Mouse (Mus musculus): Measurements from ENCODE around the gene Dop1b. TPM values are rescaled to one million over a fixed set of nuclear protein-coding genes. Genes with fewer than 3 reads are reported as not detected.

The Dop1b gene
- polyA plus RNA-seq, 2 experiments, result 13.0 to 18.9 TPM

DNA sequence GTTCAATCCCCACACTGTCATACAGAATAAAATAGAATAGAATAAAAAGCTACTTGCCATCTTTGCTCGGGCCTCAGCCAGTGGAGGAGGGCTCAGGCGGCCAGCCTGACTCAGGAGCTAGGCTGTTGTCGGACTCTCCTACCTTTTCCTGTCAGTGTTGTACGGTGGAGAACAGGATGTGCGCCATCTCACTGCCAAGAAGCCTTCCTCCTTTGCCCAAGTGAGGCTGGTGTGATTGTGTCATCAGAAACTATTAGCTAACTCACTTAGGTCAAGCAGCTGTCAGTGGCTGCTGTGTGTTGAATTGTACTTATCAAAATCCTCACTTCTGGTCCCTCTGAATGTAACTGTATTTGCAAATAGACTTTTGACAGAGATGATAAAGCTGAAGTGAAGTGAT lies 10.1 kb downstream of the Dop1b start:
- Histone ChIP-seq H3K4me1 (ENCODE audit: control insufficient read depth, insufficient read depth, low read length) (no peaks in the 10 kb centered on the region), H3K4me3 (replicated peaks; ENCODE audit: low read length) (no peak overlapping the region), H3K27ac (replicated peaks; ENCODE audit: low read depth, low read length) (no peak overlapping the region), H3K27me3 (ENCODE audit: control insufficient read depth, insufficient read depth, low read length) (no peaks in the 10 kb centered on the region), H3K9ac (ENCODE audit: low read depth, low read length, severe bottlenecking) (no peak overlapping the region), H3K4me2 (replicated peaks; ENCODE audit: low read depth, low read length, severe bottlenecking) (no peak overlapping the region), H3K9me3 (ENCODE audit: control insufficient read depth, low read length) (no peaks in the 10 kb centered on the region), H3K36me3 (ENCODE audit: control insufficient read depth, insufficient read depth, low read length) (no peaks in the 10 kb centered on the region)
- DNase-seq (ENCODE audit: low spot score) (no peak), ATAC-seq (ENCODE audit: low FRiP score, low read depth) (no peak)
- TF ChIP-seq POLR2A (IDR thresholded peaks at IDR 0.05; ENCODE audit: borderline replicate concordance, extremely low read depth, insufficient read depth, insufficient read length), result no peak
- WGBS, result 85% methylated on average over 5 of the region's 5 CpGs

DNA sequence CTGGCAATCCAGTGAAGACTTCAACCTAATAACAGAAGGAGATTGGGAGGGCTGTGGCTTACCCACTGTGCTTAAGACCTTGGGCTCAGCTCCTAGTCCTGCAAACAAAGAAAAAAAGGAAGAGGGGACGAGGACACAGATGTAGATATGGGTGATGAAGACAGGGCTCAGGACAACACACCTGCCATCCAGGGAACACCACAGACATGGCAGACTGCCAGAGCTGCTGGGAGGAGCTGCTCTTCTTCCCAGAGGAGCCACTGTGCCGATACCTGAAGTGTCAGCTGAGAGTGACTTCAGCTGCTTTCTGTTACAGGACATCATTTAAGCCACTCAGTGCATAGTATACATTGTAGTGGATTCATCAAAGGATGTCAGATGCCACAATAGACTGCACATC lies 10.8 kb downstream of the Dop1b start:
- WGBS, result 57% methylated on average over 2 of the region's 2 CpGs

DNA sequence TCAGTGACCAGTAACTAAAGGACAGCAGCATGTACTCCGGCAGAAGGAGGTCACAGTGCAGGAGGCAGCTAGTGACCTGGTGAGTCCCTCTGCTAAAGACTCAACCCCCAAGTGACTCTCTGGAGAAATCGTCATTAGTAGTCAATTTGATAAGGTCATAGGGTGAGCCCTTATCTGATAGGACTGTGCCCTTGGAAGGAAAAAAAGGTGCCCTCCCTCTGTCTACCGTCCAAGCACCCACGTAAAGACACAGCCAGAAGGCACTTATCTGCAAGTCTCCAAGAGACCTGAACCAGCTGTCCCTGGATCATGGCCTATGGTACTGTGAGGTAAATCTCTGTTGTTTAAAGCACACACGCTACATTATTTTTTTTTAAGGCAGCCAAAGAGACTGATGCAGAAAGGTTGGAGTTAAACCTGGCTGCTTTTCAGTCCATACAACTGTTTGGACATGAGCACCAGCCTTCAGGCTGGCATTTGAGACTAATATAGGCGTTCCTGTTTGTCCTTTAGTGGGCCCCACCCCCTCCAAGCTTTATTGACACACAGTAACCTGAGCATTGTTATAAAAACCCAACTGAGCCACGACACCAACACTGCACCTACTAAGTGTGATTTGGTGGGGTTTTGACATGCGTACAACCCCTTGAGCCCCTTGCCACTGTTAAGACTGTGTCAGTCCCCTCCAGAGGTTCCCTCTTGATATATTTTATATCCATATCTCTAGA lies 13.9 kb downstream of the Dop1b start:
- 0 out of 2 replicates have a peak, but pooled peaks cover 8% of the 10 kb centered on the region for H3K4me1 ChIP-seq (ENCODE audit: control insufficient read depth, insufficient read depth, low read length)
- no peak overlapping the region for H3K27ac ChIP-seq (replicated peaks; ENCODE audit: low read depth, low read length)
- H3K27me3 ChIP-seq (ENCODE audit: control insufficient read depth, insufficient read depth, low read length), result no peaks in the 10 kb centered on the region
- H3K4me2 ChIP-seq (replicated peaks; ENCODE audit: low read depth, low read length, severe bottlenecking), result no peak overlapping the region
- WGBS, result 61% methylated on average over 8 of the region's 8 CpGs
- no peak overlapping the region for H3K9ac ChIP-seq (ENCODE audit: low read depth, low read length, severe bottlenecking)
- ATAC-seq (ENCODE audit: low FRiP score, low read depth) (no peak), DNase-seq (ENCODE audit: low spot score) (no peak)
- H3K4me3 ChIP-seq (replicated peaks; ENCODE audit: low read length), result no peak overlapping the region
- H3K9me3 ChIP-seq (ENCODE audit: control insufficient read depth, low read length), result no peaks in the 10 kb centered on the region
- no peaks in the 10 kb centered on the region; the same call in 1 of the 2 replicates for H3K36me3 ChIP-seq (ENCODE audit: control insufficient read depth, insufficient read depth, low read length)
- no peak for TF ChIP-seq POLR2A (IDR thresholded peaks at IDR 0.05; ENCODE audit: borderline replicate concordance, extremely low read depth, insufficient read depth, insufficient read length)

More for the DNA sequence above, 10.8 kb downstream of the Dop1b start:
- Histone ChIP-seq H3K27ac (replicated peaks; ENCODE audit: low read depth, low read length) (no peak overlapping the region), H3K36me3 (ENCODE audit: control insufficient read depth, insufficient read depth, low read length) (no peaks in the 10 kb centered on the region), H3K27me3 (ENCODE audit: control insufficient read depth, insufficient read depth, low read length) (no peaks in the 10 kb centered on the region), H3K4me1 (ENCODE audit: control insufficient read depth, insufficient read depth, low read length) (no peaks in the 10 kb centered on the region), H3K4me2 (replicated peaks; ENCODE audit: low read depth, low read length, severe bottlenecking) (no peak overlapping the region), H3K9me3 (ENCODE audit: control insufficient read depth, low read length) (no peaks in the 10 kb centered on the region), H3K9ac (ENCODE audit: low read depth, low read length, severe bottlenecking) (no peak overlapping the region), H3K4me3 (replicated peaks; ENCODE audit: low read length) (no peak overlapping the region)
- TF ChIP-seq POLR2A (IDR thresholded peaks at IDR 0.05; ENCODE audit: borderline replicate concordance, extremely low read depth, insufficient read depth, insufficient read length), result no peak
- DNase-seq (ENCODE audit: low spot score) (no peak), ATAC-seq (ENCODE audit: low FRiP score, low read depth) (no peak)

DNA sequence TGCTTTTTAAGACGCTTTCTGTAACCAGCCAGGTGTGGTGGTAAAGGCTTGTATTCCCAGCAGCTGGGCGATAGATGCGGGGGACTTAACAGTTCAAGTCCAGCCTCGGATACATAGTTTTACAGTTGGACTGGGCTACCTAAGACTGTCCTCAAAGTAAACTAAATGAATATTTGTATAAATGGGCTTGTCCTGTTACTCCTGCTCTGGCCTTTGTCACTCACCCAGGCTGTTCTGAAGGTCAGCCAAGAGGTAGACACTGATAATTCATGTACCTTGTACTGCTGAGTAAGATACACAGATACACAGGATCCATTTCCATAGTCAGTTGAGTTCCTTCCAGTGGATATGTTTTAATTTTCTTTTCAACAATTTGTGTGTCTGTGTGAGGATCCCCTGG lies 14.5 kb downstream of the Dop1b start:
- Histone ChIP-seq H3K36me3 (ENCODE audit: control insufficient read depth, insufficient read depth, low read length) (no peaks in the 10 kb centered on the region; the same call in 1 of the 2 replicates), H3K27ac (replicated peaks; ENCODE audit: low read depth, low read length) (no peak overlapping the region), H3K9ac (ENCODE audit: low read depth, low read length, severe bottlenecking) (no peak overlapping the region), H3K4me1 (ENCODE audit: control insufficient read depth, insufficient read depth, low read length) (0 out of 2 replicates have a peak, but pooled peaks cover 8% of the 10 kb centered on the region), H3K27me3 (ENCODE audit: control insufficient read depth, insufficient read depth, low read length) (no peaks in the 10 kb centered on the region), H3K4me3 (replicated peaks; ENCODE audit: low read length) (no peak overlapping the region), H3K9me3 (ENCODE audit: control insufficient read depth, low read length) (no peaks in the 10 kb centered on the region), H3K4me2 (replicated peaks; ENCODE audit: low read depth, low read length, severe bottlenecking) (no peak overlapping the region)
- 77% methylated on average over 4 of the region's 4 CpGs for WGBS
- DNase-seq (ENCODE audit: low spot score), result no peak
- no peak for ATAC-seq (ENCODE audit: low FRiP score, low read depth)
- TF ChIP-seq POLR2A (IDR thresholded peaks at IDR 0.05; ENCODE audit: borderline replicate concordance, extremely low read depth, insufficient read depth, insufficient read length), result no peak

DNA sequence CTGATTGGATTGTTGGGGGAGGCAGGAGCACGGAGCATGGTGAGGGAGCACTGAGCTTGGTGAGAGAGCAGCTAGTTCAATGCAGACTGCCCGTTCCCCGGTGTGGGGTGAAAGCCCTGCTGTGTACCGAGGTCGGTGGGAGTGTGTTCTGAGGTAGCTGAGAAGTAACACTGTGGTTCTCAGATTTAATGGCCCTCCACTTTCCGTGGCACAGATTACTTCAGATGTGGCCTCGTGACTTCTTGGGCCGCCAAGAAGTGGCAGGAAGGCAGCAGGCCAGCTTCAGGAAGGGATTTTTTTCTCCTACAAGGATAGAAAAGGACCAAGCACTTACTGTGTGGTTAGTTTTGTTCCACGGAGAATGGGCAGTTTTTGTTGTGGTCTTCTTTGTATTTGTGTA lies 17.0 kb downstream of the Dop1b start:
- no peak for ATAC-seq (ENCODE audit: low FRiP score, low read depth)
- H3K4me1 ChIP-seq (ENCODE audit: control insufficient read depth, insufficient read depth, low read length), result 0 out of 2 replicates have a peak, but pooled peaks cover 8% of the 10 kb centered on the region
- no peaks in the 10 kb centered on the region; the same call in 1 of the 2 replicates for H3K36me3 ChIP-seq (ENCODE audit: control insufficient read depth, insufficient read depth, low read length)
- H3K9me3 ChIP-seq (ENCODE audit: control insufficient read depth, low read length), result no peaks in the 10 kb centered on the region
- H3K4me3 ChIP-seq (replicated peaks; ENCODE audit: low read length), result no peak overlapping the region
- no peak overlapping the region for H3K9ac ChIP-seq (ENCODE audit: low read depth, low read length, severe bottlenecking)
- DNase-seq (ENCODE audit: low spot score), result no peak
- H3K4me2 ChIP-seq (replicated peaks; ENCODE audit: low read depth, low read length, severe bottlenecking), result no peak overlapping the region
- WGBS, result 67% methylated on average over 9 of the region's 9 CpGs
- no peaks in the 10 kb centered on the region for H3K27me3 ChIP-seq (ENCODE audit: control insufficient read depth, insufficient read depth, low read length)
- no peak for TF ChIP-seq POLR2A (IDR thresholded peaks at IDR 0.05; ENCODE audit: borderline replicate concordance, extremely low read depth, insufficient read depth, insufficient read length)
- H3K27ac ChIP-seq (replicated peaks; ENCODE audit: low read depth, low read length), result no peak overlapping the region
